Mouse (Mus musculus) yolk sac, embryonic 10.5 days (tissue): ENCODE results near the gene Tmem218.
A peak's percentile ranks its signal among the peaks of the same experiment; 100 is the strongest.

Experiments used
- DNase-seq: peaks from one replicate; pipeline ENCODE4 v3.0.0-alpha.2; 2017; ENCODE audit warnings: low spot score

Gene Tmem218

DNA sequence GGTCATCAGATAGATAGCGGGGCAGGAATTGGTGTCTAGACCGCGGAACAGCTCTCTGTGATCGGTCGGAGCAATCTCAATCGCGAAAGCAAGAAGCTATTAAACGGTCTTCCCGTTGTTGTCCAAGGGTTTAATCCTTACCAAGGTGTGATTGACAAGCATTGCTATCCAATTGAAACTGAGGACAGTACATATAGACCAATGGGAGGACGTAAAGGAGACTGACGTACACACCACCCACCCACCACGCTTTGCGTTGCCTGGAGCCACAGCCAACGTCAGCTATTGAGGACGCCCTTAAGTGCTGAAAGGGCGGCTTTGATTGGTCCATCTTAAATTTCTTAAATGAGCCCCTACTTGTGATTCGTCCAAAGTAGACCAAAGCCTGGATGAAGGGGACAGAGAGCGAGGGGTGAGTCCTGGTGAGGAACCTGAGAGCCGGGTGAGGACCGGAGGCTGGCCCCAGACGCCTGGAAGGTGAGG is at the start of gene Tmem218:
TSS of gene Tmem218 (plus strand) at position 295 of the 483 bp plus-strand sequence.
- DNase-seq: peak; percentile 97

- DNase-seq: no peak
Measured at GRCm38 (mm10) chr9:37160686-37161085, 47.3 kb upstream of the Tmem218 start.

GRCm38 (mm10) chr9:37166899-37167298 is 41.1 kb upstream of the Tmem218 start:
- DNase-seq: no peak

DNA sequence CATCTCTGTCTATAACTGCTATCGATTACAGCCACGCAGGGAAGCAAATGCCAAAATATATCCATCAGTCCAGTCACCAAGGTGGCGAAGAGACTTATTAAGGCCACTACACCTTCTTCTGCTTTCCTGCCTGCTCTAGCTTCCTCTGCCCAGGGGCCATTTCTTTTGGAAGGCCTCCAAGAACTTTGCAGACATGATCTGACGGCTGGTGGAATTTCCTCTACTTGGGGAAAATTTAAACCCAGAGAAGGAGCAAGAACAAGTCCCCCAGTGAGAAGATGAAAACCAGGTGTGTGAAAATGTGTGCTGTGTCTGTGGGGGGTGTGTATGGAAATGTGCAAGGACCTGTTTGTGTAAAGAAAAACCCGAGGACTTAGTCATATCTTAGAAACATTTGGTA is 34.6 kb upstream of the Tmem218 start:
- DNase-seq: no peak

- DNase-seq: no peak
Measured at GRCm38 (mm10) chr9:37176002-37176401, 32.0 kb upstream of the Tmem218 start.

DNA sequence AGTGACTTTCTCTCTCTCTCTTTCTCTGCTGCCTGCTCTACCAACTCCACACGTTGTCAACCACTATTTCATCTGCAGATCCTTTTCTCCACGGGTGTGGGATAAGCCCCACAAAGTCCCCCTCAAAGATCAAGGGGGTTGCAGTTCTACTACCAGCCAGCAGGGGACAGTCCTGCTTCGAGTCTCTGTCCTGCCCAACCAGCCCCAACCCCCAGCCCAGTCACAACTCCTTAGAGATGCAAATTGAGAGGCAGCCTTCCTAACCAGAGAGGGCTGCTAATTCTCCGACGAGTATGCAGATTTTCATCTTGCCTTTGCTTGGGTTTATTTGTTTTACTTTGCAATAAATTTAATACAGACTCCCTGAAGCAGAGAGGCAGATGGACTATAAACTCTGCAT is 30.9 kb upstream of the Tmem218 start:
- DNase-seq: peak; percentile 33

DNA sequence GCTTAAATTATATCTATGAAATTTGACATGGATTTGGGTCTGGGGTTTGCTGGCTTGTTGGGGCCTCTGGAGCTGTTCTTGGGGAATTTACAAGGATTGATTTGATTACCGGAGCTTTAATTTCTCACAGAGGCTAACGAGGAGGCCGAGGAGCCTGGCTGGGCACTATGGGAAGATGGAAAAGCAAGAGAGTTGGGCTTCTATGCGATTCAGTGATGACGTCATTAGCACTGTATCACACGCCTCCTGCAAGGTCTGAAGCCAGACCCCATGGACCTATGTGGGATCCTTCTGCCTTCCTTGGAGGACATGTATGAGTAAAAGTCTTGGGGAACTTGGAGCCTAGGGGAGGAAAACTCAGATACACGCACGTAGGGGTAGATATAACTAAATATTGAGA is 30.5 kb upstream of the Tmem218 start:
- DNase-seq: no peak

DNA sequence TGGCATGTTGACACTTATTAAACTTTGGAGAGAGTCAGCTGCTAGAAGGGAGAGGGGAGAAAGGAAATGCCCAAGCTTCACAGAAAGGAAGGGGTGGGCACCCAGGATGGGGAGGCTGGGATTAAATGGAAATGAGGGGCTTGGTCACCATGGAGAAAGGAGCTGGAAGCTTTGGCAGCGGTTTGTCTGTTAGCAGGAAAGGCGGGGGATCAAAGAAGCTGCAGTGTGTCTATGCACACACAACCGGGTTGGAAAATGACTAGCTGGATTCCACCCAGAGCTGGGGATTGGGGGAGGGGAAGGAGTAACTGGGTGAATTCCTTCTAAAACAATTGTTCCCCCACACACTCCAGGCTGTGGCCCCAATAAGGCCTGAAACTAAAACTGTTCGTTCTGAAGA is 29.1 kb upstream of the Tmem218 start:
- no peak for DNase-seq

- no peak for DNase-seq
Measured at GRCm38 (mm10) chr9:37179596-37179995, 28.4 kb upstream of the Tmem218 start.

- DNase-seq: no peak
Measured at GRCm38 (mm10) chr9:37181596-37181995, 26.4 kb upstream of the Tmem218 start.

DNA sequence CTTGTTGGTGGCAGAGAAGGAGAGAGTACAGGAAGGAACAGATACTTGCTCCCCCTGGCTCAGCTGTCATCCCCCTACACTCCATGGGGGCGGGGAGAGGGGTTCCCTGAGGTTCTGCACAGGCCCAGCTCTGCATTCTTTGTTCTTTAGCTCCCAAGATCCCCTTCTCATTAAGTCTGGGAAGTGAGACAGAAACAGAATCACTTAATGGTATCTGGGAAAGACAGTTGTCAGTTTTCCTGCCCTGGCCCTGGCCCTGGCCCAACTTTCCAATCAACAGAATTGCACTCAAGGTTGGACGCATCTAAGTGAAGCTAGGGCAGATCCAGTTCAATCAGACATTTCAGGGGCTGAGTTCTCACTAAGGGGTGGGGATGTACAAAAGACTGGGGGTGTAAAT is 24.8 kb upstream of the Tmem218 start:
- DNase-seq: no peak

DNA sequence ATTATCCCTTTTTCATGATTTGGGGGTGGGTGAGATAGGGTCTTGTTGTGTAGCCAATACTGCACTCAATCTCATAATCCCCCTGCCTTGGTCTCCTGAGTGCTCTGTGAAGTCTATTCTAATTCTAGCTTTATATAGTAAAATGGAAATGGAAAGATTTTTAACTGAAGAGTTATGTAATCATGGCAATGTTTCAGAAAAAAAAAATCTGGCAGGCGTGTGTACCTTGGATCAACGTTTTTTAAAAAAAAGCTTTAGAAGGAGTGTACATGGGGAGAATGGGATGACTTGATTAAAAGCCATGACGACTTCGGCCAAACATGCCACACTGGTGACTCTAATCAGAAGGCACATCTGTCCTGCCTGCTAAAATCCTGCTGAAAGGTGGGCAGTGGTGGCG is 20.6 kb upstream of the Tmem218 start:
- DNase-seq: no peak

DNA sequence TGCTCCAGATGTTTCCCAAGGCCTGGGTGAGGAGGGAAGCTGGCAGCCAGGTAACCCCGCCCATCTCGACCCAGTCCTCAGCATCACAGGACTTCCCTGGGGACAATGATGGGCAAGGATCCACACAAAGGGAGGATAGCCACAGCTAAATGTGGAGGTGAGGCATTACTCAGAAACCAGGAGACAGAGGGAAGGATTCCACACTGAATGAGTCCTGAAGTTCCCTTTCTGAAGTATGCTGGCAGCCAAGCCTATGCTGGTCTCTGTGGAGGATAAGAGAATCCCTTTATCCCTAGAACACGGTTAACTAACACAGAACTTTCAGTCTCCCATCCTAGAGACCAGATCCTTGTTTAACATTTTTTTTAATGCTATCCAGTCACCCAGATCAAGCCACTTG is 20.0 kb upstream of the Tmem218 start:
- DNase-seq: no peak

DNA sequence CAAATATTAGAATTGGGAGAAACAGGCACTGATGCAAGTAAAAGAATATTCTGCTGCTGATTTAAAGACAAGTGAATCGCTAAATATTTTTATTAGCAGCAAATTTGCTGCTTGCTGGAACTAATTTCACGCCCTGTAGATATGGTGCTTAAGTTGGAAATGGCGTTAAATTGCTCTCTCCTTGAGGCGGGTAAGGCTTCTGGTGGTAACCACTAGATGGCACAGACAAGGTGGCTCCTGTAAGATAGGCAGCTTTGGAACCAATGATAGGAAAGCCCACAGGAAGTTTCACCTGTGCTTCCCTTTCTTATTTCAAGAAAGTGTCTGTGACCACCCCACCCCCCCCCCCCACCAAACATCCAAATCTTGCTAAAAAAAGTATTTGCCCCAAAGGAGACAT is 11.0 kb upstream of the Tmem218 start:
- no peak for DNase-seq

GRCm38 (mm10) chr9:37200414-37200813 is 7.6 kb upstream of the Tmem218 start:
- no peak for DNase-seq

DNA sequence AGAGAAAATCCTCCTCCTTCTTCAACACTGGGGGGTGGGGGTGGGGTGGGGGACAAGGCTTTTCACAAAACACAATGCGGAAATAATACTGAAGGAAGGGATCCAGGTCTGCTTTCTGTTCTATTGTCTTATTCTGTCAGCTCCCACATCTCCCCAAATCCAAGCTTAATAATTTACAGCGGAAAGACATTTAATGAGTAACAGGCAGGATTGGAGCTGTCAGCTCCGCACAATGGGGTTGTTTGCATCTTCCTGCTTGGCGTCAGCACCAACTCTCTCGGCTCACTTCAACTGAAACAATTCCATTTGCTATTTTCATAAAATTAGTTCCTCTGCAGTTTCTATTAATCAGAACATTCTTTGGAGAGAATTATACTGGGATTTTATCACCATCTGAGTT is 4.1 kb upstream of the Tmem218 start:
- DNase-seq: peak; percentile 34

DNA sequence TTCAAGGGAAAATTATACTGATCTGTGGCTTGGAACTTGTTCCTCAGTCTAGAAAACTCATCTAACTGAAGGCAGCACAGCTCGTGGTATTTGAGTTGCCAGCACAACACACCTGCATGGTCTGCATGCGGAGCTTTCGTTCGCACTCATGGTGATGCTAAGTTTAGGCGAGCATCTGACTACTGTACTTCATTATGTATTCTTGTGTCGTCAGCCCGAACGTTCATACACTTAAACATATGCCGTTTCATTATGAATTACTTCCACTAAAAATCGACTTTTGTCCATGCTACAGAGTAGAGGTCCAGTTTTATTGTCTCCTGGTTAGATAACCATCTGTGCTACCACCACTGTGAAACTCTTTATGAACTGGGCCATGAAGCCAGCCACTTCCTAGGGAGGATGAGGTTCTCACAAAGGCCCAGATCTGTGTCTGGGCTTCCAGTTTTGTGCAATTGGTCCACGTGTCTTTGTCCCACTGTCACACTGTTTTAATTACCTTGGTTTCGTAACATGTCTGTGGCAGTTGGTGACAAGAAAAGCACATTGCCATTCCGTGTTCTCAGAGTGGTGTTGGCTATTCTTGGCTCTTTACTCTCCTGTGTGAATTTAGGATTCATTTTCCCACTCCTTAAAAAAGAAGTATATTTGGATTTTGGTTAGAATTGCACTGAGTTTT is 5.2 kb downstream of the Tmem218 start:
- DNase-seq: no peak

GRCm38 (mm10) chr9:37214327-37215060 is 6.5 kb downstream of the Tmem218 start:
- no peak for DNase-seq

DNA sequence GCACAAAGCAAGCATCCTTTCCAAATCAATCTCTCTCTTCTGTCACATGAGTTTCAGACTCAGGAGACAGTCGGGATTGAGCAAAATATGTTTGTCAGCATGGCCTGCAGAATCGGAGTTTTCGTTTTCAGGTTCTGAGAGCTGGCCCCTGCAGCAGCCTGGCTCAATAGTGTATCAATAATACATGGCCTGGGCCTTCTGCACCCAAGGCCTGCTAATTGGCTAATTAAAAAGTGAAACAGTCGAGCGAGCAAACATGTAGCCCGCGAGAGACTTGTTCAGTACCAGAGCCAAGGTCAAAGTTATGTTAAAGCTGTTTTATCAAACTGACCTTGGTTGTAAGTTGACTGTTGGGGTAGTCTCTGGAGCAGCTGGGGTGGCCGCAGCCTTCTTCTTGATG is 12.7 kb downstream of the Tmem218 start:
- DNase-seq: no peak

- no peak for DNase-seq
Measured at GRCm38 (mm10) chr9:37225581-37225980, 17.6 kb downstream of the Tmem218 start.

GRCm38 (mm10) chr9:37229880-37230325 is 21.9 kb downstream of the Tmem218 start:
- peak; percentile 49 for DNase-seq

GRCm38 (mm10) chr9:37230486-37231195 is 22.6 kb downstream of the Tmem218 start:
- no peak for DNase-seq
